Mouse (Mus musculus): ENCODE measurements around the gene Lmf1. TPM values are rescaled to one million over a fixed set of nuclear protein-coding genes. Genes with fewer than 3 reads are reported as not detected.
A peak's percentile ranks its signal among the peaks of the same experiment; 100 is the strongest.

The Lmf1 gene
- polyA plus RNA-seq, 1 experiment from 2014 or later, result 22.6 TPM

DNA sequence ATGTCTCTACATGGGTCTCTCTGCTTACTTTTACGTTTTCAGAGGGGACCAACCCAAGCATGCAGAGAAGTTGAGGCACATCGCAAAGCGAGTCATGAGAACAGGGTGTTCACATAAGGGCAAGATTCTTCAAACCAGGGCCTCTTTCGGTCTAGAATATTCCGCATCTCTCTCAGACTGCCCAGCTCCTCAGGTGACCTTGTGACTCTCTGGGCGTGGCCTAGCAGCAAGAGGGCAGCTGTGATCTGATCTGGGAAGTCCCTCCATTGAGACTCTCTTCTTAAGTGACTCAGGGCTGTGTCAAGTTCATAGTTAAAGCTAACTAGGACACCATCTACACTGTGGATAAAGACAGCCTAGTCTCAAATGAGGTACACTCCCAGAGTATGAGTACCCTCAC is 34.4 kb downstream of the Lmf1 start:
- Histone ChIP-seq H3K4me1 (replicated peaks) (peaks cover 36% of the 10 kb centered on the region), H3K27me3 (no peaks in the 10 kb centered on the region), H3K4me3 (no peak overlapping the region), H3K9ac (no peak overlapping the region), H3K9me3 (no peaks in the 10 kb centered on the region), H3K36me3 (peaks cover 26% of the 10 kb centered on the region), H3K27ac (no peak overlapping the region), H3K4me2 (no peak overlapping the region)
- 98% methylated on average over 6 of the region's 6 CpGs for WGBS
- no peak for ATAC-seq (ENCODE audit: low FRiP score)

DNA sequence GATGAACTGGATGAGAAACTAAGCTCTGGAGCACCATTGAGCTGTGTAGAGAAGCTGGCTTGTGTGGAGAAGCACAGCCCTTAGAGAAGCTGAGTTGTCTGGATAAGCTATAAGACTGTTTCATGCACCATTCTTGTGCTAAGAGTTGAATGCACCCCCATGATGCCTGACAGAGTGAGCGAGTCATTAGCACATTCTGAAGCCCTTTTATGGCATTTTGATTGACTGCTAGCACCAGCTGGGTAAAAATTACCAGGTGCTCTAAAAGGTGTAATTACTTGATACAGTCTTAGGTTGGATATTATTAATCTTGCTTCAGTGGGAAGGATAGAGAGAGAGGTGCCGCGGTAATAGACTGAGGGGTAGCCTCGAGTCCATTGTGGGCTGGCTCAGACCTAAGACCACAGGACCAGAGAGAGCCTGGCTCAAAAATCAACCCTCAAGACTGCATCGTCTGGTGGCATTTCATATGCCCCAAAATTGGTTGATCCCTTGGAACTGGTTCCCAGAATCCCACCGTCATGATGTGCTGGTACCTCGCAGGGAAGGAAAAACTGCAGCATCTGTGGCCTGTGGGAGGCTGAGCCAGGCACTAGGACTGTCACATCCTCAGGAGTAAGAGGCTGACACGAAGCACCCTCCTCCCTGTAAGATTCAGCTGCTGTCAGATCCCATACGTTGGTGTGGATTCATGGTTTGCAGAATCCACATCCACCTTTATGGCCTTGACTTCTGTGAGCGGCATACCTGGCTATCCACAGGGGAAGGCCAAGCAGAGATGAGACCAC is 36.0 kb downstream of the Lmf1 start:
- WGBS, result 87% methylated on average over 10 of the region's 10 CpGs
- H3K4me3 ChIP-seq, result no peak overlapping the region

DNA sequence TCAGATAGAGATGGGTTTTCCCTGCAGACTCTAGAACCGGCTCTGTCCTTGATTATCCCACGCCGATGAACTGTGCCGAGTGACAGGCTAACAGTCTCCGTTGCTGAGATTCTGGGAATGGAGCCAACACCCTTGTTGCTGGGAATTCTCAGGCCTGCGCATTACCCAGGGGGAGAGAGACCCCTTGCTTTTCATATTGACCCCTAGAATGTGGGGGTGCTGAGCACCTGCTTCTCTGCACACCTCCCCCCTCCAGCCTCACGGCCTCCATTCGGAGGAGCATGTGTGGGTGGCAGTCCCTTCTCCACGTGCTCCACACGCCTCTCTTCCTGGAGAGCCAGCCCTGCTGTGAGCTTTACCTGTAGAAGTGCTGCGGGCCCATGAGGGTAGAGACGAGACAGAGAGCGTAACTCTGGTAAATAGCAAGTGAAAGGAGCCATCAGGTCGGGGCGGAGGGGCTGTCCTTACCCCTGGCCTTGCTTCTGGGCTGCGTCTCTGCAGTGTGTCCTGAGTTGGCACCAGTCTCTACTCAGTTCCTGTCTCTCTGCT is 39.7 kb downstream of the Lmf1 start:
- WGBS, result 46% methylated on average over 16 of the region's 16 CpGs
- Histone ChIP-seq H3K27me3 (no peaks in the 10 kb centered on the region), H3K9me3 (no peaks in the 10 kb centered on the region), H3K9ac (peak overlapping the region; percentile 19; the same call in 1 of the 2 replicates), H3K4me2 (peak overlapping the region; percentile 19; the same call in 1 of the 2 replicates), H3K36me3 (peaks cover 16% of the 10 kb centered on the region), H3K4me3 (no peak overlapping the region), H3K4me1 (replicated peaks) (peaks cover 26% of the 10 kb centered on the region), H3K27ac (peak overlapping the region; percentile 73)
- ATAC-seq (ENCODE audit: low FRiP score), result peak; percentile 61; the same call in 1 of the 2 replicates

More for the DNA sequence above, 36.0 kb downstream of the Lmf1 start:
- H3K27me3 ChIP-seq, result no peaks in the 10 kb centered on the region
- H3K36me3 ChIP-seq, result peaks cover 26% of the 10 kb centered on the region
- H3K4me2 ChIP-seq, result no peak overlapping the region
- no peak overlapping the region for H3K9ac ChIP-seq
- no peak for ATAC-seq (ENCODE audit: low FRiP score)
- H3K4me1 ChIP-seq (replicated peaks), result peaks cover 36% of the 10 kb centered on the region
- H3K9me3 ChIP-seq, result no peaks in the 10 kb centered on the region
- no peak overlapping the region for H3K27ac ChIP-seq

DNA sequence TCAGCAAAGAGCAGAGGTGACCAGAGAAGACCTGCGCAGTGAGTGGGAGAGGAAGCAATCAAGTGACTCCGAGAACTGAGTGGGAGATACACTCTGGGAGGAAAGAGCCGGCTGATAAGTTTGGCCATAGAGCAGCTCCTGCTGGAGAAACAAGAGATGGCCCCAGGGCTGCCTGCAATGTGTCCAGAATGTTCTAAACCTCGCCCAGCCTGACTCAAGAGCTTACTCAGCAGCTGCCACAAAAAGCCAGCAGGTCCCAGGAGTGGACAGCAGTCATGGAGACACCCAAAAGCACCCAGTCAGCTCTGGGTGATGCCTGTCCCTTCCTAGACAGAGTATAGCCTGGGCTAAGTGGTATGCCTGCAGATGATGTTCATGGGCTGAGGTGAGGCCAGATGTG is 44.6 kb downstream of the Lmf1 start:
- Histone ChIP-seq H3K4me2 (no peak overlapping the region), H3K4me3 (no peak overlapping the region), H3K9me3 (no peaks in the 10 kb centered on the region), H3K36me3 (no peaks in the 10 kb centered on the region; the same call in 1 of the 2 replicates), H3K9ac (no peak overlapping the region), H3K27me3 (0 out of 2 replicates have a peak, but pooled peaks cover 4% of the 10 kb centered on the region), H3K27ac (no peak overlapping the region), H3K4me1 (replicated peaks) (peaks cover 49% of the 10 kb centered on the region)
- WGBS, result 90% methylated on average over 4 of the region's 4 CpGs
- no peak for ATAC-seq (ENCODE audit: low FRiP score)

DNA sequence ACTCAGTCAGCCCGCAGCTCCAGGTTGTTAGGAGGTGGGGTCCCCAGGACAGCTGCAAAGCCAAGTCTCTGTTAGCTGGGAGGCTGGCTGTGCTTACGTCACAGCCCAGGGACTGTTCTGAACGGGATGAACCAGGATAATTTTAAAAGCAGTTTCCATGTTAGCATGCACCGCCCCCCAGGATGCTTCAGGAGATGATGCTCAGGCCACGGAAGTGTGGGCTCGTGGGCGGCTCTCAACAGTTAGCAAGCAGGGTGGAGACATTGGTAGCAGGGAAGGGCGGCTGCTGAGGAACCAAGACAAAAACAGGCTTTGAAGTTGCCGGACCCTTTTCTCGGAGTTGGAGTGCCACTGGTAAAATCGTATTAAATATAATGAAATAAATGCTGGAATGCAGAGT is 45.0 kb downstream of the Lmf1 start:
- Histone ChIP-seq H3K4me3 (no peak overlapping the region), H3K9ac (no peak overlapping the region; the same call in 1 of the 2 replicates), H3K27me3 (0 out of 2 replicates have a peak, but pooled peaks cover 4% of the 10 kb centered on the region), H3K9me3 (no peaks in the 10 kb centered on the region), H3K36me3 (no peaks in the 10 kb centered on the region; the same call in 1 of the 2 replicates), H3K4me2 (no peak overlapping the region), H3K27ac (no peak overlapping the region), H3K4me1 (replicated peaks) (peaks cover 44% of the 10 kb centered on the region)
- no peak for ATAC-seq (ENCODE audit: low FRiP score)
- 38% methylated on average over 11 of the region's 11 CpGs for WGBS

DNA sequence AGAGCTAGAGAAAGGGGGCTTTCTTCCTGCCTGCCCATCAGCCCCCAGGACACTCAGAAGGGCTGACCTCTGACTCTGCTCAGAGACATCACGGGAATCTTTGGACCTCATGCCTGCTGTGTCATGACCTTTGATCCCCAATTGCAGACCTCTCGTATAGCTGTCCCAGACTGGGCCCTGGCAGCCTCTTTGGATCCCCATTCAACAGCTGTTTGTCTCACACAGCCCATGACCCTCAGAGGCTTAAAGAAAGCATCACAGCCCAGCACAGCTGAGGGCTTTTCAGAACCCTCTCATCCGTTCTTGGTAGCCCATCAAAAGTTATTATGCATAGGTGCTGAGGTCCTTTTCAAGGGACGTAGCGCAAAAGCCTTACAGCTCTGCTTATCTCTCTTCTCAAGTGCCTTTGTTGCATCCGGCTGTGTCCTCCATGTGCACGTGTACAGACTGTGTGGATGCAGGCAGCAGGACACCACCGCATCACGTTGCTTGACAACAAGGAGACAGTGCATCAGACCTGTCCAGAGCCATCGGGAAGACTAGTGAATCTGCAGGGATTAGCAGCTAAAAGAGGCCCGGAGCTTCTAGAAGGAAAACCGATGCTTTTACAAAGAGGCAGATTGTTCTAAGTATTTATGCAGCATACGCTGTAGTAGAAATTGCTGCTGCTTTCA is 45.7 kb downstream of the Lmf1 start:
- no peaks in the 10 kb centered on the region; the same call in 1 of the 2 replicates for H3K36me3 ChIP-seq
- no peak for ATAC-seq (ENCODE audit: low FRiP score)
- WGBS, result 32% methylated on average over 13 of the region's 13 CpGs
- 0 out of 2 replicates have a peak, but pooled peaks cover 4% of the 10 kb centered on the region for H3K27me3 ChIP-seq
- peaks cover 38% of the 10 kb centered on the region for H3K4me1 ChIP-seq (replicated peaks)
- H3K4me3 ChIP-seq, result no peak overlapping the region
- H3K9ac ChIP-seq, result 0 out of 2 replicates have a peak overlapping the region, but pooled peaks have one; percentile 49
- H3K4me2 ChIP-seq, result no peak overlapping the region
- no peak overlapping the region for H3K27ac ChIP-seq
- no peaks in the 10 kb centered on the region for H3K9me3 ChIP-seq

DNA sequence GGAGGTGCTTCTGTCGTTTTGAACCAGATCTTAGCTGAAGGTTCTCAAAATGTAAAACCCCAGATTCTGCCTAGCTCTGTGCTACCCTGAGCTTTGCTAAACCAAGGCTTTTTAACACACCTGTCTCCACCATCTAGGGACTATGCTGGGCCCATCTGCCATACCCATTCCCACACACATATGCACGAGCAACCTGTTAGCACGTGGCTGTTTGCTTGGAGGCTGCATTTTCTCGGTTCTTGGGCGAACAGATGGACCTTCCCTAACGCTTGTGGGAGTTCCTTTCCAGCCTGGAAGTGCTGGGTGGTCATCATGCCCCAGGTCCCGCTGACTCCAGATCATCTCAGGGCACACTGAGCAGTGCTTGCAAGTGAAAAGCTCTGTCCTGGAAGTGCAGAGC is 46.4 kb downstream of the Lmf1 start:
- peaks cover 33% of the 10 kb centered on the region for H3K4me1 ChIP-seq (replicated peaks)
- WGBS, result 76% methylated on average over 7 of the region's 7 CpGs
- H3K4me3 ChIP-seq, result no peak overlapping the region
- 0 out of 2 replicates have a peak overlapping the region, but pooled peaks have one; percentile 39 for H3K9ac ChIP-seq
- H3K4me2 ChIP-seq, result no peak overlapping the region
- no peaks in the 10 kb centered on the region; the same call in 1 of the 2 replicates for H3K36me3 ChIP-seq
- no peaks in the 10 kb centered on the region for H3K9me3 ChIP-seq
- 0 out of 2 replicates have a peak, but pooled peaks cover 4% of the 10 kb centered on the region for H3K27me3 ChIP-seq
- ATAC-seq (ENCODE audit: low FRiP score), result no peak
- no peak overlapping the region for H3K27ac ChIP-seq

DNA sequence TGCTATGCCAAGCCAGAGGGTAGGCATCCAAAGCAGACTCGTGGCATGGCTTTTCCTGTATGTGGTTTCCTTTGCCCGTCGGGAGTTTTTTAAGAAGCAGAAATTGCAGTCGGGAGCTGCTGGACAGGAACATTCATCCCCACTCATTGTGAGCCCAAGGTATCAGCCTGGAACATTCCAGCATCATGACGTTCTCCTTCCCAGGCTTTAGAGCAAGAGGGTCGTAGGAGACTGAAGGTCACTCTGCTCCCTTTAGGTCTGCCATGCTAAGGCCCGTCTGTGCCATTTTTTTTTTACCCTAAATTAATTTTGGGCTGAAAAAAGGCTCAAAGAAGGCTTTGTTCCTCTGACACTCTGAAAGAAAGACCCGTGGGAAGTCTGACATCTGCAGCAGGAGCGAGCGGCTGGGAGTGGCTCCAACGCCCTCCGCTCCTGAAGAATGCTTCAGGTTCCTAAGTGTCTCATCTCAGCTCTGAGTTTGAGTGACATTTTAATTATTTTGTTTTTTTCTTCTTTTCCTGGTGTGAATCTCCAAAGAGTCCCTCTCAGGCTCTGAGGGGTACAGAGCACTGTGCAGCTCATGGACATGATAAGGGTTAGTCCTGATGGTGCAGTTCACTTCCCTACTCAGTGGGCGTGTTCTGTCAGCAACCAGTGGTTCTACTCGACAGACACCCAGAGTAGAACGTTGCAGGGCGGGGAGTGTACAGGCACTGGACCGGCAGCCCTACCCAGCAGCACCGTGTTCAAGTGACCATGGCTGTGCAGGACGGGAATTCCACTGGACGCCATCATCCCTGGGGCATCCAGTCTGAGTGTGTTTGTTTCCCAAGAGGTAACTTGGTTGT is 47.5 kb downstream of the Lmf1 start:
- Histone ChIP-seq H3K4me3 (no peak overlapping the region), H3K27me3 (0 out of 2 replicates have a peak, but pooled peaks cover 4% of the 10 kb centered on the region), H3K9me3 (no peaks in the 10 kb centered on the region), H3K4me2 (no peak overlapping the region), H3K4me1 (replicated peaks) (peaks cover 33% of the 10 kb centered on the region), H3K27ac (peak overlapping the region; percentile 18; the same call in 1 of the 2 replicates), H3K9ac (0 out of 2 replicates have a peak overlapping the region, but pooled peaks have one; percentile 39), H3K36me3 (no peaks in the 10 kb centered on the region; the same call in 1 of the 2 replicates)
- no peak for ATAC-seq (ENCODE audit: low FRiP score)
- WGBS, result 34% methylated on average over 20 of the region's 20 CpGs

DNA sequence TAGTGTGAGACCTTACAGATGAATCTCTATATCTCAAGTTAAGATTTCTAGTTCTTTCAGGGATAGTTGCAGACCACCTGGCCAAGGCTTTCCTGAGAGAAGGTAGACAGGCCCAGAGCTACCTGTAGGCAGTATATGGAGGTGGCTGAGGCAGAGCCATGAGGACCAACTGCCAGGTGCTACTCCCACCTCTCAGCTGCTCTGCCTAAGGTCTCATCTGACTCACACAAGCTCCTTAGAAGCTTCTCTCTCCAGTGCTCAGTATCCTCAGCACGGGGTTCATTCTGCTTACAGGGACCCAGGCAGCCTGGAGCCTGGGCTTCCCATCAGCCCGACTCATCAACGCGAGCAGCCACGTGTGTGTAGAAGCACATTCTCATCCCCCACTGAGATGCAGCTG is 51.4 kb downstream of the Lmf1 start:
- H3K4me3 ChIP-seq, result no peak overlapping the region
- peaks cover 20% of the 10 kb centered on the region for H3K36me3 ChIP-seq
- H3K9ac ChIP-seq, result no peak overlapping the region
- no peak for ATAC-seq (ENCODE audit: low FRiP score)
- no peak overlapping the region for H3K4me2 ChIP-seq
- H3K27me3 ChIP-seq, result 0 out of 2 replicates have a peak, but pooled peaks cover 4% of the 10 kb centered on the region
- 85% methylated on average over 5 of the region's 5 CpGs for WGBS
- no peaks in the 10 kb centered on the region for H3K9me3 ChIP-seq
- no peak overlapping the region for H3K27ac ChIP-seq
- H3K4me1 ChIP-seq (replicated peaks), result peaks cover 37% of the 10 kb centered on the region

DNA sequence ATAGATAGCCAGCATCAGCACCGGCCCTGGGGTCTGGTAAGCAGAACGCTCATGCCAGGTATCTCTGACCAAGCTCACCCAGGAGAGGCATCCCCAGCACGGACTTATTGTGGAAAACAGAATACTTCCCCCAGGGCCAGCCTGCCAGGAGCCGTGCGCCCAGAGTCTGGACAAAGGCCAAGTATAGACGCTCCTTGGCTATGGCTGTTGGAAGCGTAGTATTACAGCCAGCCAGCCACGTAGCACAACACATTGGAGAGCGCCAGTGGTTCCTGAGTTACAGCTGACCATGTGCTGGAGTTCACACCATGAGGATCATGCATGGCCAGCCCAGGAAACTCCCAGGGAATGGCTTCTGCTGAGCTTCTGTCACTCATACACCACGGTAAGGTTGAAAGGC is 55.2 kb downstream of the Lmf1 start:
- Histone ChIP-seq H3K4me3 (no peak overlapping the region), H3K4me2 (no peak overlapping the region), H3K9me3 (no peaks in the 10 kb centered on the region), H3K36me3 (peaks cover 20% of the 10 kb centered on the region), H3K4me1 (replicated peaks) (peaks cover 36% of the 10 kb centered on the region), H3K27ac (peak overlapping the region; percentile 70), H3K27me3 (no peaks in the 10 kb centered on the region), H3K9ac (no peak overlapping the region)
- ATAC-seq (ENCODE audit: low FRiP score), result no peak
- 76% methylated on average over 10 of the region's 10 CpGs for WGBS

DNA sequence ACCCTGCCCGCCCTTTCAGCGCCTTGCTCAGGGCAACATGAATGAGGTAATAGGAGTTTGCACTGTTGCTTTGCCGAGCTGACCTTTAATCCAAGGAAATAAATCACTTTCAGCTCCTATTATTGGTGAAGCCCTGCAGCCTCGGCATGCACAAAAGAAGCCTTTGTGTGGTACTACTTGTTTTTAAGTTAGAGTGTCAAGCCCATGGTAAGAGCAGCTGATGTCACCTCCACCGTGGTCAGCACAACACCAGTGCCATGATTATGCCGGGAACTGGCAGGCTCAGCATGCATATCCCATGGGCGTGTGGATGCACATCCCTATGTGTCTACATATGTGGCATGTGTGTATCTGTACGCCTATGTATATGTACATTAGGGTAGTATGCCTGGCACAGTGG is 56.5 kb downstream of the Lmf1 start:
- H3K27ac ChIP-seq, result peak overlapping the region; percentile 63
- H3K27me3 ChIP-seq, result no peaks in the 10 kb centered on the region
- H3K36me3 ChIP-seq, result peaks cover 20% of the 10 kb centered on the region
- H3K9ac ChIP-seq, result 0 out of 2 replicates have a peak overlapping the region, but pooled peaks have one; percentile 13
- no peaks in the 10 kb centered on the region for H3K9me3 ChIP-seq
- no peak overlapping the region for H3K4me2 ChIP-seq
- H3K4me3 ChIP-seq, result no peak overlapping the region
- no peak for ATAC-seq (ENCODE audit: low FRiP score)
- H3K4me1 ChIP-seq (replicated peaks), result peaks cover 40% of the 10 kb centered on the region
- 23% methylated on average over 8 of the region's 8 CpGs for WGBS

Measured in hindbrain, embryonic 13.5 days (tissue).